Mouse (Mus musculus): Measurements from ENCODE around the gene Sos2. TPM values are rescaled to one million over a fixed set of nuclear protein-coding genes. Genes with fewer than 3 reads are reported as not detected.
"Not testable (repeated sequence)": the region's sequence is repeated elsewhere in the genome, so short reads cannot be mapped to it uniquely, and the experiment has no call there.

Sos2 gene
- polyA plus RNA-seq, 1 experiment from 2014 or later = 14.2 TPM

GRCm38 (mm10) chr12:69568266-69568665 is 113.4 kb downstream of the Sos2 start:
- H3K36me3 ChIP-seq (ENCODE audit: control insufficient read depth, insufficient read depth, low read length) = no peaks in the 10 kb centered on the region
- H3K9ac ChIP-seq (replicated peaks; ENCODE audit: low read length) = no peak overlapping the region
- DNase-seq (no peak), ATAC-seq (ENCODE audit: low FRiP score, low TSS enrichment) (no peak)
- H3K27me3 ChIP-seq (ENCODE audit: control insufficient read depth, insufficient read depth, low read length) = no peaks in the 10 kb centered on the region
- 91% methylated on average over 3 of the region's 3 CpGs for WGBS
- no peak overlapping the region for H3K4me2 ChIP-seq (ENCODE audit: low read length)
- H3K4me1 ChIP-seq (ENCODE audit: control insufficient read depth, insufficient read depth, low read length) = no peaks in the 10 kb centered on the region
- no peak overlapping the region for H3K4me3 ChIP-seq (replicated peaks; ENCODE audit: low read depth, low read length)
- H3K9me3 ChIP-seq (ENCODE audit: control insufficient read depth, low read length) = no peaks in the 10 kb centered on the region
- no peak overlapping the region for H3K27ac ChIP-seq (replicated peaks; ENCODE audit: low read depth, low read length)

- not testable (repeated sequence) for H3K4me3 ChIP-seq (replicated peaks; ENCODE audit: low read depth, low read length); H3K36me3 ChIP-seq (ENCODE audit: control insufficient read depth, insufficient read depth, low read length); DNase-seq; H3K9me3 ChIP-seq (ENCODE audit: control insufficient read depth, low read length); H3K27me3 ChIP-seq (ENCODE audit: control insufficient read depth, insufficient read depth, low read length); H3K9ac ChIP-seq (replicated peaks; ENCODE audit: low read length); H3K4me2 ChIP-seq (ENCODE audit: low read length); ATAC-seq (ENCODE audit: low FRiP score, low TSS enrichment); H3K27ac ChIP-seq (replicated peaks; ENCODE audit: low read depth, low read length); H3K4me1 ChIP-seq (ENCODE audit: control insufficient read depth, insufficient read depth, low read length)
- 82% methylated on average over 5 of the region's 6 CpGs for WGBS
Observed at GRCm38 (mm10) chr12:69561006-69561405, 120.6 kb downstream of the Sos2 start.

GRCm38 (mm10) chr12:69556221-69556861 is 125.3 kb downstream of the Sos2 start:
- no peak overlapping the region for H3K9ac ChIP-seq (replicated peaks; ENCODE audit: low read length)
- 40% methylated on average over 6 of the region's 6 CpGs for WGBS
- H3K27me3 ChIP-seq (ENCODE audit: control insufficient read depth, insufficient read depth, low read length) = no peaks in the 10 kb centered on the region
- ATAC-seq (ENCODE audit: low FRiP score, low TSS enrichment) = no peak
- H3K4me1 ChIP-seq (ENCODE audit: control insufficient read depth, insufficient read depth, low read length) = no peaks in the 10 kb centered on the region
- H3K4me2 ChIP-seq (ENCODE audit: low read length) = no peak overlapping the region
- no peaks in the 10 kb centered on the region for H3K36me3 ChIP-seq (ENCODE audit: control insufficient read depth, insufficient read depth, low read length)
- H3K27ac ChIP-seq (replicated peaks; ENCODE audit: low read depth, low read length) = no peak overlapping the region
- H3K9me3 ChIP-seq (ENCODE audit: control insufficient read depth, low read length) = no peaks in the 10 kb centered on the region
- peak; percentile 23 for DNase-seq
- no peak overlapping the region for H3K4me3 ChIP-seq (replicated peaks; ENCODE audit: low read depth, low read length)

- Histone ChIP-seq H3K27me3 (ENCODE audit: control insufficient read depth, insufficient read depth, low read length) (no peaks in the 10 kb centered on the region), H3K9ac (replicated peaks; ENCODE audit: low read length) (no peak overlapping the region), H3K4me1 (ENCODE audit: control insufficient read depth, insufficient read depth, low read length) (no peaks in the 10 kb centered on the region), H3K27ac (replicated peaks; ENCODE audit: low read depth, low read length) (no peak overlapping the region), H3K36me3 (ENCODE audit: control insufficient read depth, insufficient read depth, low read length) (no peaks in the 10 kb centered on the region), H3K4me2 (ENCODE audit: low read length) (no peak overlapping the region), H3K4me3 (replicated peaks; ENCODE audit: low read depth, low read length) (no peak overlapping the region), H3K9me3 (ENCODE audit: control insufficient read depth, low read length) (no peaks in the 10 kb centered on the region)
- DNase-seq = no peak
- no peak for ATAC-seq (ENCODE audit: low FRiP score, low TSS enrichment)
- 82% methylated on average over 13 of the region's 13 CpGs for WGBS
Observed at GRCm38 (mm10) chr12:69545456-69546178, 136.0 kb downstream of the Sos2 start.

GRCm38 (mm10) chr12:69544994-69545393 is 136.7 kb downstream of the Sos2 start:
- WGBS = 83% methylated on average over 6 of the region's 6 CpGs
- Histone ChIP-seq H3K9me3 (ENCODE audit: control insufficient read depth, low read length) (no peaks in the 10 kb centered on the region), H3K36me3 (ENCODE audit: control insufficient read depth, insufficient read depth, low read length) (no peaks in the 10 kb centered on the region), H3K4me1 (ENCODE audit: control insufficient read depth, insufficient read depth, low read length) (no peaks in the 10 kb centered on the region), H3K9ac (replicated peaks; ENCODE audit: low read length) (no peak overlapping the region), H3K27ac (replicated peaks; ENCODE audit: low read depth, low read length) (no peak overlapping the region), H3K4me3 (replicated peaks; ENCODE audit: low read depth, low read length) (no peak overlapping the region), H3K4me2 (ENCODE audit: low read length) (no peak overlapping the region), H3K27me3 (ENCODE audit: control insufficient read depth, insufficient read depth, low read length) (no peaks in the 10 kb centered on the region)
- ATAC-seq (ENCODE audit: low FRiP score, low TSS enrichment) (no peak), DNase-seq (no peak)

GRCm38 (mm10) chr12:69544562-69544961 is 137.1 kb downstream of the Sos2 start:
- no peaks in the 10 kb centered on the region for H3K9me3 ChIP-seq (ENCODE audit: control insufficient read depth, low read length)
- H3K4me2 ChIP-seq (ENCODE audit: low read length) = no peak overlapping the region
- no peak for DNase-seq
- 52% methylated on average over 2 of the region's 2 CpGs for WGBS
- H3K4me3 ChIP-seq (replicated peaks; ENCODE audit: low read depth, low read length) = no peak overlapping the region
- H3K36me3 ChIP-seq (ENCODE audit: control insufficient read depth, insufficient read depth, low read length) = no peaks in the 10 kb centered on the region
- H3K27ac ChIP-seq (replicated peaks; ENCODE audit: low read depth, low read length) = no peak overlapping the region
- no peak overlapping the region for H3K9ac ChIP-seq (replicated peaks; ENCODE audit: low read length)
- H3K4me1 ChIP-seq (ENCODE audit: control insufficient read depth, insufficient read depth, low read length) = no peaks in the 10 kb centered on the region
- no peaks in the 10 kb centered on the region for H3K27me3 ChIP-seq (ENCODE audit: control insufficient read depth, insufficient read depth, low read length)
- no peak for ATAC-seq (ENCODE audit: low FRiP score, low TSS enrichment)

GRCm38 (mm10) chr12:69542376-69542775 is 139.3 kb downstream of the Sos2 start:
- H3K36me3 ChIP-seq (ENCODE audit: control insufficient read depth, insufficient read depth, low read length) = no peaks in the 10 kb centered on the region
- 95% methylated on average over 8 of the region's 8 CpGs for WGBS
- ATAC-seq (ENCODE audit: low FRiP score, low TSS enrichment) (no peak), DNase-seq (no peak)
- H3K4me3 ChIP-seq (replicated peaks; ENCODE audit: low read depth, low read length) = no peak overlapping the region
- no peak overlapping the region for H3K4me2 ChIP-seq (ENCODE audit: low read length)
- 0 out of 2 replicates have a peak, but pooled peaks cover 3% of the 10 kb centered on the region for H3K4me1 ChIP-seq (ENCODE audit: control insufficient read depth, insufficient read depth, low read length)
- no peak overlapping the region for H3K27ac ChIP-seq (replicated peaks; ENCODE audit: low read depth, low read length)
- no peak overlapping the region for H3K9ac ChIP-seq (replicated peaks; ENCODE audit: low read length)
- H3K27me3 ChIP-seq (ENCODE audit: control insufficient read depth, insufficient read depth, low read length) = no peaks in the 10 kb centered on the region
- H3K9me3 ChIP-seq (ENCODE audit: control insufficient read depth, low read length) = no peaks in the 10 kb centered on the region

GRCm38 (mm10) chr12:69541663-69542062 is 140.0 kb downstream of the Sos2 start:
- H3K9me3 ChIP-seq (ENCODE audit: control insufficient read depth, low read length) = no peaks in the 10 kb centered on the region
- no peak for DNase-seq
- 0 out of 2 replicates have a peak, but pooled peaks cover 3% of the 10 kb centered on the region for H3K4me1 ChIP-seq (ENCODE audit: control insufficient read depth, insufficient read depth, low read length)
- H3K36me3 ChIP-seq (ENCODE audit: control insufficient read depth, insufficient read depth, low read length) = no peaks in the 10 kb centered on the region
- no peak overlapping the region for H3K9ac ChIP-seq (replicated peaks; ENCODE audit: low read length)
- 88% methylated on average over 8 of the region's 8 CpGs for WGBS
- H3K4me2 ChIP-seq (ENCODE audit: low read length) = no peak overlapping the region
- H3K27ac ChIP-seq (replicated peaks; ENCODE audit: low read depth, low read length) = no peak overlapping the region
- no peaks in the 10 kb centered on the region for H3K27me3 ChIP-seq (ENCODE audit: control insufficient read depth, insufficient read depth, low read length)
- H3K4me3 ChIP-seq (replicated peaks; ENCODE audit: low read depth, low read length) = no peak overlapping the region
- ATAC-seq (ENCODE audit: low FRiP score, low TSS enrichment) = no peak

- Histone ChIP-seq H3K9ac (replicated peaks; ENCODE audit: low read length) (no peak overlapping the region), H3K4me2 (ENCODE audit: low read length) (no peak overlapping the region), H3K4me3 (replicated peaks; ENCODE audit: low read depth, low read length) (no peak overlapping the region), H3K27me3 (ENCODE audit: control insufficient read depth, insufficient read depth, low read length) (no peaks in the 10 kb centered on the region), H3K36me3 (ENCODE audit: control insufficient read depth, insufficient read depth, low read length) (no peaks in the 10 kb centered on the region), H3K27ac (replicated peaks; ENCODE audit: low read depth, low read length) (no peak overlapping the region), H3K4me1 (ENCODE audit: control insufficient read depth, insufficient read depth, low read length) (0 out of 2 replicates have a peak, but pooled peaks cover 3% of the 10 kb centered on the region), H3K9me3 (ENCODE audit: control insufficient read depth, low read length) (no peaks in the 10 kb centered on the region)
- 70% methylated on average over 7 of the region's 7 CpGs for WGBS
- DNase-seq (no peak), ATAC-seq (ENCODE audit: low FRiP score, low TSS enrichment) (no peak)
Observed at GRCm38 (mm10) chr12:69539353-69539752, 142.3 kb downstream of the Sos2 start.
